Mouse (Mus musculus): Measurements from ENCODE around the gene Flnb. TPM values are rescaled to one million over a fixed set of nuclear protein-coding genes. Genes with fewer than 3 reads are reported as not detected.

Gene Flnb
- polyA plus RNA-seq, 1 experiment = 54.5 TPM

- H3K4me3 ChIP-seq = no peak overlapping the region
- no peaks in the 10 kb centered on the region for H3K79me2 ChIP-seq (ENCODE audit: control insufficient read depth, insufficient read depth)
- H3ac ChIP-seq (ENCODE audit: control insufficient read depth, insufficient read length) = no peak overlapping the region
- H3K27me3 ChIP-seq (ENCODE audit: control insufficient read depth, insufficient read depth, insufficient read length) = no peaks in the 10 kb centered on the region
- no peak overlapping the region for H3K4me2 ChIP-seq (ENCODE audit: low read depth)
- H3K36me3 ChIP-seq (ENCODE audit: control insufficient read depth, insufficient read depth) = peaks cover 61% of the 10 kb centered on the region
- TF ChIP-seq REST (IDR thresholded peaks at IDR 0.05; ENCODE audit: insufficient read depth, insufficient read length) (no peak), MAX (IDR thresholded peaks at IDR 0.05; ENCODE audit: low read depth) (no peak), MYOD1 (IDR thresholded peaks at IDR 0.05; ENCODE audit: control insufficient read depth in 1 of 3, insufficient read length in 2 of 3, low read depth in 2 of 3) (no peak), USF1 (IDR thresholded peaks at IDR 0.05; ENCODE audit: low read depth) (no peak), E2F4 (IDR thresholded peaks at IDR 0.05; ENCODE audit: insufficient read depth) (no peak), MYOG (IDR thresholded peaks at IDR 0.05; ENCODE audit: control insufficient read depth in 1 of 3, insufficient read depth in 1 of 3, insufficient read length in 2 of 3, low read depth in 2 of 3) (no peak), POLR2A (IDR thresholded peaks at IDR 0.05; ENCODE audit: insufficient read length, low read depth) (no peak), TCF3 (IDR thresholded peaks at IDR 0.05; ENCODE audit: insufficient read length, low read depth) (no peak), TCF12 (IDR thresholded peaks at IDR 0.05; ENCODE audit: insufficient read depth, poor library complexity, severe bottlenecking) (no peak), CEBPB (IDR thresholded peaks at IDR 0.05; ENCODE audit: insufficient read depth, poor library complexity, severe bottlenecking) (no peak), POLR2AphosphoS2 (IDR thresholded peaks at IDR 0.05; ENCODE audit: insufficient read length, low read depth) (no peak), SRF (IDR thresholded peaks at IDR 0.05; ENCODE audit: control insufficient read depth, insufficient read length, low read depth) (no peak)
Observed at GRCm38 (mm10) chr14:7937052-7937630, 119.4 kb downstream of the Flnb start.

GRCm38 (mm10) chr14:7938809-7939784, 121.3 kb downstream of the Flnb start:
- no peaks in the 10 kb centered on the region for H3K79me2 ChIP-seq (ENCODE audit: control insufficient read depth, insufficient read depth)
- TF ChIP-seq CEBPB (IDR thresholded peaks at IDR 0.05; ENCODE audit: insufficient read depth, poor library complexity, severe bottlenecking) = no peak
- H3K27me3 ChIP-seq (ENCODE audit: control insufficient read depth, insufficient read depth, insufficient read length) = no peaks in the 10 kb centered on the region
- no peak overlapping the region for H3ac ChIP-seq (ENCODE audit: control insufficient read depth, insufficient read length)
- H3K4me2 ChIP-seq (ENCODE audit: low read depth) = no peak overlapping the region
- no peak overlapping the region for H3K4me3 ChIP-seq
- H3K36me3 ChIP-seq (ENCODE audit: control insufficient read depth, insufficient read depth) = peaks cover 72% of the 10 kb centered on the region

- Histone ChIP-seq H3K4me2 (ENCODE audit: low read depth) (no peak overlapping the region), H3K36me3 (ENCODE audit: control insufficient read depth, insufficient read depth) (peaks cover 71% of the 10 kb centered on the region), H3K79me2 (ENCODE audit: control insufficient read depth, insufficient read depth) (no peaks in the 10 kb centered on the region), H3K27me3 (ENCODE audit: control insufficient read depth, insufficient read depth, insufficient read length) (no peaks in the 10 kb centered on the region), H3ac (ENCODE audit: control insufficient read depth, insufficient read length) (no peak overlapping the region), H3K4me3 (no peak overlapping the region)
- TF ChIP-seq SRF (IDR thresholded peaks at IDR 0.05; ENCODE audit: control insufficient read depth, insufficient read length, low read depth) = no peak
Observed at GRCm38 (mm10) chr14:7941413-7941812, 123.7 kb downstream of the Flnb start.

- H3K36me3 ChIP-seq (ENCODE audit: control insufficient read depth, insufficient read depth) = peaks cover 69% of the 10 kb centered on the region
- TF ChIP-seq MYOG (IDR thresholded peaks at IDR 0.05; ENCODE audit: control insufficient read depth in 1 of 3, insufficient read depth in 1 of 3, insufficient read length in 2 of 3, low read depth in 2 of 3) (peak in 1 of 3 experiments; percentile 52), MYOD1 (IDR thresholded peaks at IDR 0.05; ENCODE audit: control insufficient read depth in 1 of 3, insufficient read length in 2 of 3, low read depth in 2 of 3) (peak in 1 of 3 experiments; percentile 57), TCF3 (IDR thresholded peaks at IDR 0.05; ENCODE audit: insufficient read length, low read depth) (no peak)
- no peak overlapping the region for H3K4me3 ChIP-seq
- no peaks in the 10 kb centered on the region for H3K27me3 ChIP-seq (ENCODE audit: control insufficient read depth, insufficient read depth, insufficient read length)
- no peak overlapping the region for H3ac ChIP-seq (ENCODE audit: control insufficient read depth, insufficient read length)
- H3K79me2 ChIP-seq (ENCODE audit: control insufficient read depth, insufficient read depth) = no peaks in the 10 kb centered on the region
- H3K4me2 ChIP-seq (ENCODE audit: low read depth) = peak overlapping the region; percentile 10
Observed at GRCm38 (mm10) chr14:7943101-7943800, 125.5 kb downstream of the Flnb start.

GRCm38 (mm10) chr14:7943801-7944135, 126.0 kb downstream of the Flnb start:
- Histone ChIP-seq H3K36me3 (ENCODE audit: control insufficient read depth, insufficient read depth) (peaks cover 74% of the 10 kb centered on the region), H3K4me3 (no peak overlapping the region), H3K79me2 (ENCODE audit: control insufficient read depth, insufficient read depth) (no peaks in the 10 kb centered on the region), H3K27me3 (ENCODE audit: control insufficient read depth, insufficient read depth, insufficient read length) (no peaks in the 10 kb centered on the region), H3K4me2 (ENCODE audit: low read depth) (no peak overlapping the region), H3ac (ENCODE audit: control insufficient read depth, insufficient read length) (no peak overlapping the region)
- TF ChIP-seq REST (IDR thresholded peaks at IDR 0.05; ENCODE audit: insufficient read depth, insufficient read length) (no peak), E2F4 (IDR thresholded peaks at IDR 0.05; ENCODE audit: insufficient read depth) (no peak)
